Mouse (Mus musculus): Measurements from ENCODE around the gene Limk1. TPM values are rescaled to one million over a fixed set of nuclear protein-coding genes. Genes with fewer than 3 reads are reported as not detected.
A peak's percentile ranks its signal among the peaks of the same experiment; 100 is the strongest.

Limk1 gene
- polyA plus RNA-seq, 1 experiment: 17.9 TPM

DNA sequence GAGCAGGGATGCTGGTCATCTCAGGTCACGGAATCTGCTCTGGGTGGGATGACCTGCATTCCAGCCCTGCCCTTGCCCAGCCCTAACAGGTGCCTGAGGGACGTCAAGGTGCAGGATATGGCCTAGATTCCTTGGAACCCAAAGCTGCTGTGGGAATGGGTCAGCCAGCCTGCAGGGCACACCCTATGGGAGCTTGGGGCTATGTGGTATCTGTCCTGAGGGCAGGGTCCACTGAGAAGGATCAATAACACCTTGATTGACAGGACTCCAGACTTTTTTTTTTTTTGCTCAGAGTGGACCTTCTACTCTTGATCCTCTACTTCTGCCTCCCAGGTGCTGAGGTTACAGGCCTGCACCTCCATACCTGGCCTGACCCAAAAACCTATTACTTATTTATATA lies 41.0 kb downstream of the Limk1 start:
- Histone ChIP-seq H3K27ac (ENCODE audit: insufficient read depth, low read length) (no peak overlapping the region), H3K27me3 (ENCODE audit: control insufficient read depth, insufficient read depth, low read length, poor library complexity, severe bottlenecking) (no peaks in the 10 kb centered on the region), H3K36me3 (ENCODE audit: control insufficient read depth, insufficient read depth, low read length, poor library complexity, severe bottlenecking) (no peaks in the 10 kb centered on the region), H3K4me1 (ENCODE audit: control insufficient read depth, insufficient read depth, low read length) (no peaks in the 10 kb centered on the region), H3K9ac (ENCODE audit: low read depth, poor library complexity, severe bottlenecking) (no peak overlapping the region), H3K4me3 (ENCODE audit: low read depth, low read length) (no peak overlapping the region), H3K9me3 (replicated peaks; ENCODE audit: control insufficient read depth, insufficient read depth, low read length, poor library complexity, severe bottlenecking) (no peaks in the 10 kb centered on the region)
- TF ChIP-seq POLR2A (IDR thresholded peaks at IDR 0.05; ENCODE audit: insufficient read depth, low read length): no peak
- TF ChIP-seq EP300 (IDR thresholded peaks at IDR 0.05; ENCODE audit: insufficient read depth, low read depth, low read length): 0 out of 2 replicates have a peak, but pooled peaks have one; percentile 19

DNA sequence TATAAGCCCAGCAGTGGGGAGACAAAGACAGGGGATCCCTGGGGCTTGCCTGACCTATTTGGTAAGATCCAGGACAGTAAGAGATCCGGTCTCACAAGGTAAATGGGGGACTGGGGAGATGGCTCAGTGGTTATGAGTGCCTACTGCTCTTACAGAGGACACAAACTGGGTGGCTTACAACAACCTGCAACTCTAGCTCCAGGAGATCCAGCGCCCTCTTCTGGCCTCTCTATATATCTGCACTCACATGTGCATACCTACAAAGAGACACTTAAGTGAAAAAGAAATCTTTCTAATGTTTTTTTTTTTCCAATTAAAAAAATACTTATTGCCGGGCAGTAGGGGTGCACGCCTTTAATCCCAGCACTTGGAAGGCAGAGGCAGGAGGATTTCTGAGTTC lies 41.9 kb downstream of the Limk1 start:
- Histone ChIP-seq H3K4me3 (ENCODE audit: low read depth, low read length) (no peak overlapping the region), H3K4me1 (ENCODE audit: control insufficient read depth, insufficient read depth, low read length) (no peaks in the 10 kb centered on the region), H3K9me3 (replicated peaks; ENCODE audit: control insufficient read depth, insufficient read depth, low read length, poor library complexity, severe bottlenecking) (no peaks in the 10 kb centered on the region), H3K27ac (ENCODE audit: insufficient read depth, low read length) (no peak overlapping the region), H3K36me3 (ENCODE audit: control insufficient read depth, insufficient read depth, low read length, poor library complexity, severe bottlenecking) (no peaks in the 10 kb centered on the region), H3K9ac (ENCODE audit: low read depth, poor library complexity, severe bottlenecking) (no peak overlapping the region), H3K27me3 (ENCODE audit: control insufficient read depth, insufficient read depth, low read length, poor library complexity, severe bottlenecking) (no peaks in the 10 kb centered on the region)
- TF ChIP-seq CTCF (IDR thresholded peaks at IDR 0.05; ENCODE audit: low read depth, low read length): peak; percentile 31
- no peak for TF ChIP-seq EP300 (IDR thresholded peaks at IDR 0.05; ENCODE audit: insufficient read depth, low read depth, low read length)
- TF ChIP-seq POLR2A (IDR thresholded peaks at IDR 0.05; ENCODE audit: insufficient read depth, low read length): no peak

- Histone ChIP-seq H3K4me1 (ENCODE audit: control insufficient read depth, insufficient read depth, low read length) (no peaks in the 10 kb centered on the region), H3K36me3 (ENCODE audit: control insufficient read depth, insufficient read depth, low read length, poor library complexity, severe bottlenecking) (no peaks in the 10 kb centered on the region), H3K9me3 (replicated peaks; ENCODE audit: control insufficient read depth, insufficient read depth, low read length, poor library complexity, severe bottlenecking) (no peaks in the 10 kb centered on the region), H3K27me3 (ENCODE audit: control insufficient read depth, insufficient read depth, low read length, poor library complexity, severe bottlenecking) (no peaks in the 10 kb centered on the region), H3K9ac (ENCODE audit: low read depth, poor library complexity, severe bottlenecking) (no peak overlapping the region), H3K27ac (ENCODE audit: insufficient read depth, low read length) (no peak overlapping the region), H3K4me3 (ENCODE audit: low read depth, low read length) (no peak overlapping the region)
- TF ChIP-seq POLR2A (IDR thresholded peaks at IDR 0.05; ENCODE audit: insufficient read depth, low read length) (no peak), CTCF (IDR thresholded peaks at IDR 0.05; ENCODE audit: low read depth, low read length) (no peak), EP300 (IDR thresholded peaks at IDR 0.05; ENCODE audit: insufficient read depth, low read depth, low read length) (no peak)
Measured at GRCm38 (mm10) chr5:134644643-134645118, 43.7 kb downstream of the Limk1 start.

DNA sequence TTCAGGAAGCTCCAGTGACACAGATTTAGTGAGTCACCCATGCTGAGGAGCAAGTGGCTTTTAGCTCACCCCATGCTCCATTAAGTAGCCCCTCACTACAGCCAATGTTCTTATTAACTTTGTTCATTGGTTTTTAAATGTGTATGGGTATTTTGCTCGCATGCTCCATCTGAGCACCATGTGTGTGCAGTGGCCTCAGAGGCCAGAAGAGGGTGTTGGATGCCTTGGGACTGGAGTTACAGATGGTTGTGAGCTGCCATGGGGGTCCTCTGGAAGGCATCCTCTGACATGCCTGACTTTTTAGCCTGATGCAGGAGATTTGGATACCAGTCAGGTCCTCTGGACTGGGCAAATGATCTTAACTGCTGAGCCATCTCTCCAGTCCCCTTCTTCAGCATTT lies 44.3 kb downstream of the Limk1 start:
- no peak overlapping the region for H3K4me3 ChIP-seq (ENCODE audit: low read depth, low read length)
- H3K27me3 ChIP-seq (ENCODE audit: control insufficient read depth, insufficient read depth, low read length, poor library complexity, severe bottlenecking): no peaks in the 10 kb centered on the region
- H3K9me3 ChIP-seq (replicated peaks; ENCODE audit: control insufficient read depth, insufficient read depth, low read length, poor library complexity, severe bottlenecking): no peaks in the 10 kb centered on the region
- H3K9ac ChIP-seq (ENCODE audit: low read depth, poor library complexity, severe bottlenecking): no peak overlapping the region
- H3K36me3 ChIP-seq (ENCODE audit: control insufficient read depth, insufficient read depth, low read length, poor library complexity, severe bottlenecking): no peaks in the 10 kb centered on the region
- H3K4me1 ChIP-seq (ENCODE audit: control insufficient read depth, insufficient read depth, low read length): no peaks in the 10 kb centered on the region
- H3K27ac ChIP-seq (ENCODE audit: insufficient read depth, low read length): no peak overlapping the region
- TF ChIP-seq POLR2A (IDR thresholded peaks at IDR 0.05; ENCODE audit: insufficient read depth, low read length) (no peak), CTCF (IDR thresholded peaks at IDR 0.05; ENCODE audit: low read depth, low read length) (peak; percentile 12)

DNA sequence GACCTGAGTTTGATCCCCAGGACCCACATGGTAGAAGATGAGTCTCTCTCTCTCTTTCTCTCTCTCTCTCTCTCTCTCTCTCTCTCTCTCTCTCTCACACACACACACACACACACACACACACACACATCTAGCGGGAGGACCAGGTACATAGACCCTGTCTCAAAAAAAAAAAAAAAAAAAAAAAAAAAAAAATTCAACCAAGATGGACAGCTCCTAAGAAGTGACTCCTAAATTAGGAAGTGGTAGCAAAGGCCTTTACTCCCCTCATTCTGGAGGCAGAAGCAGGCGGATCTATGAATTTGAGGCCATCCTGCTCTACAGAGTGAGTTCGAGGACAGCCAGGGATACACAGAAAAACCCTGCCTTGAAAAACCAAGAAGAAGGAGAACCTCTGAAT lies 48.0 kb downstream of the Limk1 start:
- Histone ChIP-seq H3K4me3 (ENCODE audit: low read depth, low read length) (no peak overlapping the region), H3K27ac (ENCODE audit: insufficient read depth, low read length) (0 out of 2 replicates have a peak overlapping the region, but pooled peaks have one; percentile 42), H3K9me3 (replicated peaks; ENCODE audit: control insufficient read depth, insufficient read depth, low read length, poor library complexity, severe bottlenecking) (no peaks in the 10 kb centered on the region), H3K36me3 (ENCODE audit: control insufficient read depth, insufficient read depth, low read length, poor library complexity, severe bottlenecking) (peaks cover 10% of the 10 kb centered on the region), H3K27me3 (ENCODE audit: control insufficient read depth, insufficient read depth, low read length, poor library complexity, severe bottlenecking) (no peaks in the 10 kb centered on the region), H3K4me1 (ENCODE audit: control insufficient read depth, insufficient read depth, low read length) (peaks cover 2% of the 10 kb centered on the region), H3K9ac (ENCODE audit: low read depth, poor library complexity, severe bottlenecking) (peak overlapping the region; percentile 84)
- TF ChIP-seq CTCF (IDR thresholded peaks at IDR 0.05; ENCODE audit: low read depth, low read length) (no peak), EP300 (IDR thresholded peaks at IDR 0.05; ENCODE audit: insufficient read depth, low read depth, low read length) (no peak)

DNA sequence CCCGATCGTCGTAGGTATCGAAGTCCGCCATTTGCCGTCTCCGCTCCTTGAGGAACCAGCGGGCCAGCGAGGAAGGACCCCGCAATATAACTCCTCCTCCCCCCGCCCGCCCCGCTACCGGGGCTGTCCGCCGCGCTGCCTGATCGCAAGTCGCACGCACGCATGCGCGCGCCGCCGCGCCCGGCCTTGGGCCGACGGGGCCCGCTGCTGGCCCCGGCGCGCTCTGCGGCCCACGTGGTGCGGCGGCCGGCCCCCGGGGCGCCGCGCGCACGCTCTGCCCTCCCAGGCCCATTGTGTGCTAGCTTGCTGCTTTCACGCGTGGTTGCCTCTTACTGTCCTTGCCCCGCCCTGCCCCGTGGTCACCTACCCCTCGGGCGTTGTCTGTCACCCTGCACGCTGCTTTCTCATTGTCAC lies 49.1 kb downstream of the Limk1 start, which contains the start of gene Eif4h:
Eif4h (minus strand) TSS at position 222 of the 414 bp plus-strand sequence.
- Histone ChIP-seq H3K36me3 (ENCODE audit: control insufficient read depth, insufficient read depth, low read length, poor library complexity, severe bottlenecking) (peaks cover 15% of the 10 kb centered on the region), H3K4me3 (ENCODE audit: low read depth, low read length) (peak within 1 kb of the TSS; percentile 99), H3K9ac (ENCODE audit: low read depth, poor library complexity, severe bottlenecking) (peak within 1 kb of the TSS; percentile 84), H3K4me1 (ENCODE audit: control insufficient read depth, insufficient read depth, low read length) (peaks cover 2% of the 10 kb centered on the region), H3K9me3 (replicated peaks; ENCODE audit: control insufficient read depth, insufficient read depth, low read length, poor library complexity, severe bottlenecking) (no peaks in the 10 kb centered on the region), H3K27ac (ENCODE audit: insufficient read depth, low read length) (peak within 1 kb of the TSS; percentile 80), H3K27me3 (ENCODE audit: control insufficient read depth, insufficient read depth, low read length, poor library complexity, severe bottlenecking) (no peaks in the 10 kb centered on the region)
- TF ChIP-seq POLR2A (IDR thresholded peaks at IDR 0.05; ENCODE audit: insufficient read depth, low read length) (peak; percentile 59), CTCF (IDR thresholded peaks at IDR 0.05; ENCODE audit: low read depth, low read length) (no peak)

All from ES-Bruce4 (cell line).